Mouse (Mus musculus): ENCODE results near the gene Dcaf15.

- TF ChIP-seq FLI1 (IDR thresholded peaks at IDR 0.05; ENCODE audit: low read length) = no peak
- TF ChIP-seq GATA1 (IDR thresholded peaks at IDR 0.05; ENCODE audit: borderline replicate concordance, low read length) = no peak
Measured at GRCm38 (mm10) chr8:84073230-84073976, 31.2 kb downstream of the Dcaf15 start.
